Mouse (Mus musculus) lung, postnatal 0 days (tissue): ENCODE data around the gene Serf2. TPM values are rescaled to one million over a fixed set of nuclear protein-coding genes. Genes with fewer than 3 reads are reported as not detected.
"Not testable (repeated sequence)": the region's sequence is repeated elsewhere in the genome, so short reads cannot be mapped to it uniquely, and the experiment has no call there.

Source experiments
- ATAC-seq: fragments of 200-750 bp; cut with Nextera tagmentation; 2 replicates; pipeline ENCODE4 v1.8.0; 2017; ENCODE audit warnings: moderate library complexity
- DNase-seq: peaks from one replicate; pipeline ENCODE4 v3.0.0-alpha.2; 2016; ENCODE audit warnings: low spot score
- H3K27ac ChIP-seq: fragments of 300-500 bp; sonication (generic); 2 replicates; pipeline ENCODE4 v1.5.1; 2014; ENCODE audit warnings: antibody characterized with exemption, mild to moderate bottlenecking, low read length, mixed read lengths
- H3K27me3 ChIP-seq: fragments of 300-500 bp; sonication (generic); replicated peaks from 2 replicates; pipeline ENCODE4 v1.6.1; 2014; ENCODE audit warnings: low read length, mixed read lengths; ENCODE audit not compliant: insufficient read depth
- H3K36me3 ChIP-seq: fragments of 300-500 bp; sonication (generic); 2 replicates; pipeline ENCODE4 v1.6.1; 2014; ENCODE audit warnings: low read length, mixed read lengths; ENCODE audit not compliant: insufficient read depth
- H3K4me1 ChIP-seq: fragments of 300-500 bp; sonication (generic); 2 replicates; pipeline ENCODE4 v1.6.1; 2014; ENCODE audit warnings: antibody characterized with exemption, low read depth, low read length, mixed read lengths; ENCODE audit not compliant: insufficient read depth
- H3K4me2 ChIP-seq: fragments of 300-500 bp; sonication (generic); replicated peaks from 2 replicates; pipeline ENCODE4 v1.6.1; 2014; ENCODE audit warnings: low read depth, mild to moderate bottlenecking, low read length, moderate library complexity, mixed read lengths
- H3K4me3 ChIP-seq: fragments of 300-500 bp; sonication (generic); 2 replicates; pipeline ENCODE4 v1.5.1; 2014; ENCODE audit warnings: low read depth, low read length
- H3K9ac ChIP-seq: fragments of 300-500 bp; sonication (generic); replicated peaks from 2 replicates; pipeline ENCODE4 v1.6.1; 2014; ENCODE audit warnings: low read depth, mild to moderate bottlenecking
- H3K9me3 ChIP-seq: fragments of 300-500 bp; sonication (generic); 2 replicates; pipeline ENCODE4 v1.6.1; 2016; ENCODE audit warnings: low read length, mixed read lengths
- CTCF ChIP-seq: IDR thresholded peaks from 2 replicates; pipeline ENCODE4 v1.5.1; 2016; ENCODE audit warnings: antibody characterized with exemption, mild to moderate bottlenecking
- EP300 ChIP-seq: IDR thresholded peaks from 2 replicates; pipeline ENCODE4 v1.6.1; 2016; ENCODE audit warnings: antibody characterized with exemption, mild to moderate bottlenecking, control low read depth
- WGBS: fragments of 180-500 bp; shearing (Covaris S2); extraction: QIAGEN DNeasy Blood & Tissue Kit; methylation state at CpG from one replicate; pipeline ENCODE4 v1.1.7; 2014; 5-methylcytosine and 5-hydroxymethylcytosine counted together
- polyA plus RNA-seq: library from polyadenylated mRNA; unstranded; fragments of >200 nt; fragmentation: Nextera tagmentation; extraction: Ambion mirVana; gene quantifications from 2 replicates; pipeline ENCODE4 v1.2.1, GENCODE M21; 2015

Gene Serf2
- polyA plus RNA-seq, 1 experiment from 2014 or later: 470 TPM

DNA sequence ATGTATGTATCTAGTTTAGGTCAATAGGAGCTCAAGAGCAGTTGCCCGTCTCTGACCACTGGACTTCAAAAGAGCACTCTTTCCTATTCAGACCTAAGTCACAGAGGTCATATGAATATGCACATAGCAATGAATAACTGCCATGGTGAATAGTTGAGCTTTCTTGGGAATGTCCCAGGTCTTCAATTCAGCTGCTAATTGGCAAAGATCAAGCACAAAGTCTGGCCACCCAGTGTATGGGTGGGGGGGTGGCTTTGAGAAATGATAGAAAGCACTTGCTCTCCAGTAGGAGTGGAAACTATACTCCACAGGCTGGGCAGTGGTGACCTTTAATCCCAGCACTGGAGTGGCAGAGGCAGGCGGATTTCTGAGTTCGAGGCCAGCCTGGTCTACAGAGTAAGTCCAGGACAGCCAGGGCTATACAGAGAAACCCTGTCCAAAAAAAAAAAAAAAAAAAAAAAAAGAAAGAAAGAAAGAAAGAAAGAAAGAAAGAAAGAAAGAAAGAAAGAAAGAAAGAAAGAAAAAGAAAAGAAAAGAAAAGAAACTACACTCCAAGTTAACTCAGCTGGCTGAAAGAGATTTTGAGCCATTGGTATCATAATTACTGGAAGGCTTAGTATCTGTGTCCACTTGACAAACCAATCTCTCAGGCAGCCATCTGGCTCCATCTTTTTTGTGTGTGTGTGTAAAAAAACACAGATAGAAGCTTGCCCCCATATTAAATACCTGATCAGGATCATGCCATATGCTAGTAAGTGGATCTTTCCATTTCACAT, 28.7 kb downstream of the Serf2 start:
- TF ChIP-seq CTCF (no peak), EP300 (no peak)
- no peaks in the 10 kb centered on the region for H3K9me3 ChIP-seq
- WGBS: 87% methylated on average over 3 of the region's 3 CpGs
- no peak overlapping the region for H3K27ac ChIP-seq
- no peaks in the 10 kb centered on the region for H3K27me3 ChIP-seq
- H3K9ac ChIP-seq: no peak overlapping the region
- DNase-seq (no peak), ATAC-seq (no peak)
- H3K4me2 ChIP-seq: no peak overlapping the region
- no peaks in the 10 kb centered on the region for H3K4me1 ChIP-seq
- H3K4me3 ChIP-seq: no peak overlapping the region
- no peaks in the 10 kb centered on the region for H3K36me3 ChIP-seq

DNA sequence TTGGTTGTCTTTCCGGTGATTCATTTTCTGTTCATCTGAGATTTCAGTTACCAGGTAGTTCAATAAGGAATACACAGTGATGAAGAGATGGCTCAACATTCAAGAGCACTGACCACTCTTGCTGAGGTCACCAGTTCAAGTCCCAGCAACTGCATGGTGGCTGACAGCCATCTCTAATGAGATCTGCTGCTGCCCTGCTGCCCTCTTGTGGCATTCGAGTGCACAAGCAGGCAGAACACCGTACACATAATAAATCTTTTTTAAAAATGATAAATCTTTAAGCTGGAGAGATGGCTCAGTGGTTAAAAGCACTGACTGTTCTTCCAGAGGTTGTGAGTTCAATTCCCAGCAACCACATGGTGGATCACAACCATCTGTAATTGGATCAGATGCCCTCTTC, 31.5 kb downstream of the Serf2 start:
- H3K4me1 ChIP-seq: no peaks in the 10 kb centered on the region
- no peak overlapping the region for H3K4me3 ChIP-seq
- H3K9ac ChIP-seq: no peak overlapping the region
- H3K27ac ChIP-seq: no peak overlapping the region
- H3K4me2 ChIP-seq: no peak overlapping the region
- H3K9me3 ChIP-seq: no peaks in the 10 kb centered on the region
- no peak for ATAC-seq
- no peaks in the 10 kb centered on the region for H3K27me3 ChIP-seq
- whole genome bisulfite sequencing: 57% methylated on average over 3 of the region's 3 CpGs
- TF ChIP-seq CTCF: peak; percentile 66
- no peak for TF ChIP-seq EP300
- no peaks in the 10 kb centered on the region for H3K36me3 ChIP-seq
- peak; percentile 41 for DNase-seq

- not testable (repeated sequence) for ATAC-seq, H3K4me1 ChIP-seq, H3K4me2 ChIP-seq, H3K27ac ChIP-seq, H3K27me3 ChIP-seq, H3K4me3 ChIP-seq, H3K9ac ChIP-seq, DNase-seq, H3K36me3 ChIP-seq, H3K9me3 ChIP-seq
- 82% methylated on average over 13 of the region's 13 CpGs for WGBS
Observed at GRCm38 (mm10) chr2:121480916-121481315, 31.9 kb downstream of the Serf2 start.

DNA sequence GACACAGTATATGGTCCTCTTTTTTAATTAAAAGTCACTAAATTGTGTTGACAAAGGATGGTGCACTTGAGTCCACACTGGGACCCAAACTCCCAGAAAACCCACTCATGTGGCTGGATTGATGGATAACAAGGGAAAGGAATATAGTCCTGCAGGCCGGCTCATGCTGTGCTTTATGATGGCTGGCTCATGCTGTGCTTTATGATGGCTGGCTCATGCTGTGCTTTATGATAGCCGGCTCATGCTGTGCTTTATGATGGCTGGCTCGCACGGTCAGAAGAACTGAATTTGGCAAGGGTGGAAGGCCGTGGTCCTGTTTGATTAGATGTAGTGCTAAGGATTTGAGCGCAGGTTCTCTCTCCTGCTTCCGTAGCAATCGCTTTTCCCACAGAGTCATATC, 34.6 kb downstream of the Serf2 start:
- 77% methylated on average over 8 of the region's 8 CpGs for WGBS

DNA sequence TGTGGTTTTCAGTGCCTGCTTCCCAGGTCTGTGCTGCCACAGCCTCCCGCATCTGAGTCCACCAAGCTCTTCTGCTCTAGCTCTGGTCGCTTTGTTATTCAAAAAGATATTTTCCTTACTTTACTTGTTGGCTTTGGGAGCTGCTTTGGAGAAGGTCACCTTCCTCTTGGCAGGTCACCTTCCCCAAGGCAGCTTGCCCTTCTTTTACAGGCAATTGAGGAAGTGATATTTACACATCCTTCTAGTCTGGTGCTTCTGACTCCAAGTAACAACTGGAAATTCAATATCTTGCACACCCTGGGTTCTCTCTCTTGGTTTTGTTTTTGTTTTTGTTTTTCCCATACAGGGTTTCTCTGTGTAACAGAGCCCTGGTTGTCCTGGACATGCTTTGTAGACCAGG, 35.4 kb downstream of the Serf2 start:
- H3K4me2 ChIP-seq, H3K4me1 ChIP-seq, DNase-seq, H3K9me3 ChIP-seq, H3K27ac ChIP-seq, ATAC-seq, H3K36me3 ChIP-seq, H3K4me3 ChIP-seq, H3K27me3 ChIP-seq, H3K9ac ChIP-seq: not testable (repeated sequence)
- WGBS: no CpG with 5 or more reads among the region's 2 CpGs

More for the DNA sequence above, 34.6 kb downstream of the Serf2 start:
- TF ChIP-seq CTCF (no peak), EP300 (no peak)
- Histone ChIP-seq H3K9me3 (no peaks in the 10 kb centered on the region), H3K9ac (no peak overlapping the region), H3K4me1 (no peaks in the 10 kb centered on the region), H3K27ac (no peak overlapping the region), H3K4me2 (no peak overlapping the region), H3K27me3 (no peaks in the 10 kb centered on the region), H3K36me3 (no peaks in the 10 kb centered on the region), H3K4me3 (no peak overlapping the region)
- ATAC-seq (no peak), DNase-seq (no peak)

- H3K4me3 ChIP-seq, ATAC-seq, H3K27ac ChIP-seq, H3K27me3 ChIP-seq, H3K9ac ChIP-seq, H3K4me1 ChIP-seq, DNase-seq, H3K36me3 ChIP-seq, H3K4me2 ChIP-seq, H3K9me3 ChIP-seq: not testable (repeated sequence)
- 67% methylated on average over 1 of the region's 6 CpGs for WGBS
Observed at GRCm38 (mm10) chr2:121501550-121501949, 52.6 kb downstream of the Serf2 start.
